Mouse (Mus musculus) intestine, embryonic 16.5 days (tissue): ENCODE results near the gene Ccdc65. TPM values are rescaled to one million over a fixed set of nuclear protein-coding genes. Genes with fewer than 3 reads are reported as not detected.
"Not testable (repeated sequence)": the region's sequence is repeated elsewhere in the genome, so short reads cannot be mapped to it uniquely, and the experiment has no call there.

Experiments used
- ATAC-seq: fragments of 200-750 bp; cut with Nextera tagmentation; 2 replicates; pipeline ENCODE4 v1.8.0; 2017; ENCODE audit warnings: moderate TSS enrichment, moderate library complexity
- H3K27ac ChIP-seq: fragments of 300-500 bp; sonication (generic); 2 replicates; pipeline ENCODE4 v1.5.1; 2014; ENCODE audit warnings: mild to moderate bottlenecking, low read length
- H3K27me3 ChIP-seq: fragments of 300-500 bp; sonication (generic); replicated peaks from 2 replicates; pipeline ENCODE4 v1.6.1; 2014; ENCODE audit warnings: low read length, control low read depth, mixed read lengths; ENCODE audit not compliant: control insufficient read depth, insufficient read depth
- H3K36me3 ChIP-seq: fragments of 300-500 bp; sonication (generic); 2 replicates; pipeline ENCODE4 v1.6.1; 2014; ENCODE audit warnings: low read length, control low read depth; ENCODE audit not compliant: control insufficient read depth, insufficient read depth
- H3K4me1 ChIP-seq: fragments of 300-500 bp; sonication (generic); 2 replicates; pipeline ENCODE4 v1.6.1; 2014; ENCODE audit warnings: low read length, control low read depth, mixed read lengths; ENCODE audit not compliant: control insufficient read depth, insufficient read depth
- H3K4me2 ChIP-seq: fragments of 300-500 bp; sonication (generic); 2 replicates; pipeline ENCODE4 v1.6.1; 2014; ENCODE audit warnings: low read depth, low read length, control low read depth
- H3K4me3 ChIP-seq: fragments of 300-500 bp; sonication (generic); 2 replicates; pipeline ENCODE4 v1.5.1; 2014; ENCODE audit warnings: mild to moderate bottlenecking, low read length
- H3K9ac ChIP-seq: fragments of 300-500 bp; sonication (generic); 2 replicates; pipeline ENCODE4 v1.6.1; 2014; ENCODE audit warnings: low read depth, low read length
- H3K9me3 ChIP-seq: fragments of 300-500 bp; sonication (generic); 2 replicates; pipeline ENCODE4 v1.6.1; 2016; ENCODE audit warnings: low read length, control low read depth; ENCODE audit not compliant: control insufficient read depth
- WGBS: fragments of 180-500 bp; shearing (Covaris S2); extraction: QIAGEN DNeasy Blood & Tissue Kit; methylation state at CpG from one replicate; pipeline ENCODE4 v1.1.7; 2014; 5-methylcytosine and 5-hydroxymethylcytosine counted together
- polyA plus RNA-seq: library from polyadenylated mRNA; unstranded; fragments of >200 nt; fragmentation: Nextera tagmentation; extraction: Ambion mirVana; gene quantifications from 2 replicates; pipeline ENCODE4 v1.2.1, GENCODE M21; 2015

Gene Ccdc65
- polyA plus RNA-seq, 1 experiment from 2014 or later: 0.70 TPM

DNA sequence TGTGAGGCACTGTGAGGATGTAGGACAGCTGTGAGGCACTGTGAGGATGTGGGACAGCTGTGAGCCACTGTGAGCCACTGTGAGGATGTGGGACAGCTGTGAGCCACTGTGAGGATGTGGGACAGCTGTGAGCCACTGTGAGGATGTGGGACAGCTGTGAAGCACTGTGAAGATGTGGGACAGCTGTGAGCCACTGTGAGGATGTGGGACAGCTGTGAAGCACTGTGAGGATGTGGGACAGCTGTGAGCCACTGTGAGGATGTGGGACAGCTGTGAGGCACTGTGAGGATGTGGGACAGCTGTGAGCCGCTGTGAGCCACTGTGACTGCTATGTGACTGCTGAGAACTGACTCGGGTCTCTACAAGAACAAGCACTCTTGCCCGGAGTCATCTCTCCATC, 35.9 kb downstream of the Ccdc65 start:
- 87% methylated on average over 3 of the region's 3 CpGs for WGBS
- H3K27ac ChIP-seq, H3K9ac ChIP-seq, H3K4me1 ChIP-seq, H3K27me3 ChIP-seq, ATAC-seq, H3K4me2 ChIP-seq, H3K4me3 ChIP-seq, H3K9me3 ChIP-seq: not testable (repeated sequence)
- peaks cover 15% of the 10 kb centered on the region; the same call in 1 of the 2 replicates for H3K36me3 ChIP-seq

GRCm38 (mm10) chr15:98746344-98746965, 38.4 kb downstream of the Ccdc65 start:
- 76% methylated on average over 10 of the region's 10 CpGs for WGBS
- H3K36me3 ChIP-seq: no peaks in the 10 kb centered on the region; the same call in 1 of the 2 replicates
- no peak overlapping the region for H3K4me3 ChIP-seq
- no peak overlapping the region for H3K9ac ChIP-seq
- H3K27me3 ChIP-seq: no peaks in the 10 kb centered on the region
- no peak for ATAC-seq
- no peak overlapping the region for H3K27ac ChIP-seq
- H3K4me2 ChIP-seq: no peak overlapping the region
- H3K9me3 ChIP-seq: no peaks in the 10 kb centered on the region
- H3K4me1 ChIP-seq: peaks cover 6% of the 10 kb centered on the region

DNA sequence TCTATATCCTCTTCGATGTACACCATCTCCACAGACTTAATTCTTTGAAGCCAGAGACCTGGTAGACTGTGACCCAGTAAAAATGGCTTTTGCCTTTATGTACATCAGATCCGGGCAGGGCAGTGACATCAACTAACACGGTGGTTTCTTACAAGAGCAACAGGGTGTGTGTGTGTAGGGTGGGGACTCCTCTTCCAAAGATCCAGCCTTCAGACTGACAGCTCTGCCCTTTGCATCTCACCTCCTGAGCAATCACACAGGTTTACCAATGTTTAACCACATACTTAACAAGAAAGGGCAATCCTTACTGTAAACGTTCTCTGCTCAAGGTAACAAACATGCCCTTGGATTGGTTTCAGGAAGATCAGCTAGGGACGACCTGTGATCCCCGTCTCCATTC, 39.3 kb downstream of the Ccdc65 start:
- Histone ChIP-seq H3K27ac (no peak overlapping the region), H3K27me3 (no peaks in the 10 kb centered on the region), H3K4me1 (peaks cover 6% of the 10 kb centered on the region), H3K9ac (no peak overlapping the region), H3K4me3 (no peak overlapping the region), H3K9me3 (no peaks in the 10 kb centered on the region), H3K36me3 (no peaks in the 10 kb centered on the region; the same call in 1 of the 2 replicates), H3K4me2 (no peak overlapping the region)
- 64% methylated on average over 6 of the region's 6 CpGs for WGBS
- ATAC-seq: peak; percentile 78

GRCm38 (mm10) chr15:98749093-98749492, 41.1 kb downstream of the Ccdc65 start:
- Histone ChIP-seq H3K4me1 (peaks cover 6% of the 10 kb centered on the region), H3K9me3 (no peaks in the 10 kb centered on the region), H3K9ac (no peak overlapping the region), H3K4me2 (no peak overlapping the region), H3K27me3 (no peaks in the 10 kb centered on the region), H3K4me3 (no peak overlapping the region), H3K27ac (no peak overlapping the region), H3K36me3 (no peaks in the 10 kb centered on the region; the same call in 1 of the 2 replicates)
- WGBS: 100% methylated on average over 2 of the region's 2 CpGs
- no peak for ATAC-seq

- Histone ChIP-seq H3K4me2 (no peak overlapping the region), H3K4me3 (no peak overlapping the region), H3K4me1 (peaks cover 7% of the 10 kb centered on the region), H3K36me3 (no peaks in the 10 kb centered on the region; the same call in 1 of the 2 replicates), H3K9me3 (no peaks in the 10 kb centered on the region), H3K27me3 (no peaks in the 10 kb centered on the region), H3K9ac (no peak overlapping the region), H3K27ac (no peak overlapping the region)
- WGBS: 55% methylated on average over 8 of the region's 8 CpGs
- ATAC-seq: peak; percentile 77
Observed at GRCm38 (mm10) chr15:98753021-98753423, 45.0 kb downstream of the Ccdc65 start.

DNA sequence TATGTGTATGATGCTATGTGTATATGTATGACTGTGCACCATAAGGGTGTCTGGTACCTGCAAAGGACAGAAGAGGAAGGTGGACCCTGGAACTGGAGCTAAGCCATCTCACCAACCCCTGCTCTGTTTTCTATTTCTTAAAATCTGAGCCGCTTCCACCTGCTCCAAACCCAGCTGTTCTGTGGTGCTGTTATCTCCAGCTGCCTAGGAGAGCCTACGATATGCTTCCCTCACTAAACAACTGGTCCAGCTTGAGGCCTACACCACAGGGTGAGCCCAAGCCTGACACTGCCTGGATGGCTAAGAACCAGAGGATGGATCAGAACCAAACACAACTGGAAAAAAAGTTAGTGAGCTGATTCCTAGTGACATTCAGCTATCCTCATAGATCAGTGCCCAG, 46.1 kb downstream of the Ccdc65 start:
- H3K27me3 ChIP-seq: no peaks in the 10 kb centered on the region
- H3K4me3 ChIP-seq: no peak overlapping the region
- H3K36me3 ChIP-seq: peaks cover 3% of the 10 kb centered on the region
- no peak for ATAC-seq
- no peak overlapping the region for H3K27ac ChIP-seq
- H3K4me1 ChIP-seq: 0 out of 2 replicates have a peak, but pooled peaks cover 3% of the 10 kb centered on the region
- H3K9ac ChIP-seq: no peak overlapping the region
- 85% methylated on average over 2 of the region's 2 CpGs for WGBS
- H3K4me2 ChIP-seq: no peak overlapping the region
- H3K9me3 ChIP-seq: no peaks in the 10 kb centered on the region

DNA sequence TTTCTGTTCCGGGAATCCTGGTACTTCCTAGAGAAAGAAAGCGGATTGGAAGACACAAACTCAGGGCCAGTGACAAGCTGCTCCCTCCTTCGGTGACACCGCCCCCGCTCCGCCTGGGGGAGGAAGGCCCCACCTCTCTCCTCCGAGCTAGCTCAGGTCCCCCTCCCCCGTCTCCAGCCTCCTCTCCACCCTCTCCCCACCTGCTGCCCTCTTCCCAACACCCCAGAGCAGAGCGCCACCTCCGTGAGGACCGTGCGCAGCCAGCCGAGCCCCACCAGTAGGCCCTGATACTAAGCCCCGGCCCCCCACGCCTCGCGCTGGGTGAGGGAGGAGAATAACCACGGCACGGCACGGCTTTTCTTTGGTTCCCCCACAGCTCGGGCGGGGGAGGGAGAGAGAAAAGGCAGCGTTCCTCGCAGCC, 54.2 kb downstream of the Ccdc65 start:
- WGBS: 0% methylated on average over 21 of the region's 24 CpGs
- peak overlapping the region; percentile 88 for H3K27ac ChIP-seq
- peaks cover 3% of the 10 kb centered on the region; the same call in 1 of the 2 replicates for H3K36me3 ChIP-seq
- peak; percentile 86 for ATAC-seq
- peak overlapping the region; percentile 93 for H3K4me2 ChIP-seq
- H3K4me3 ChIP-seq: peak overlapping the region; percentile 97
- H3K9me3 ChIP-seq: no peaks in the 10 kb centered on the region
- H3K27me3 ChIP-seq: no peaks in the 10 kb centered on the region
- H3K9ac ChIP-seq: peak overlapping the region; percentile 96
- H3K4me1 ChIP-seq: peaks cover 12% of the 10 kb centered on the region

DNA sequence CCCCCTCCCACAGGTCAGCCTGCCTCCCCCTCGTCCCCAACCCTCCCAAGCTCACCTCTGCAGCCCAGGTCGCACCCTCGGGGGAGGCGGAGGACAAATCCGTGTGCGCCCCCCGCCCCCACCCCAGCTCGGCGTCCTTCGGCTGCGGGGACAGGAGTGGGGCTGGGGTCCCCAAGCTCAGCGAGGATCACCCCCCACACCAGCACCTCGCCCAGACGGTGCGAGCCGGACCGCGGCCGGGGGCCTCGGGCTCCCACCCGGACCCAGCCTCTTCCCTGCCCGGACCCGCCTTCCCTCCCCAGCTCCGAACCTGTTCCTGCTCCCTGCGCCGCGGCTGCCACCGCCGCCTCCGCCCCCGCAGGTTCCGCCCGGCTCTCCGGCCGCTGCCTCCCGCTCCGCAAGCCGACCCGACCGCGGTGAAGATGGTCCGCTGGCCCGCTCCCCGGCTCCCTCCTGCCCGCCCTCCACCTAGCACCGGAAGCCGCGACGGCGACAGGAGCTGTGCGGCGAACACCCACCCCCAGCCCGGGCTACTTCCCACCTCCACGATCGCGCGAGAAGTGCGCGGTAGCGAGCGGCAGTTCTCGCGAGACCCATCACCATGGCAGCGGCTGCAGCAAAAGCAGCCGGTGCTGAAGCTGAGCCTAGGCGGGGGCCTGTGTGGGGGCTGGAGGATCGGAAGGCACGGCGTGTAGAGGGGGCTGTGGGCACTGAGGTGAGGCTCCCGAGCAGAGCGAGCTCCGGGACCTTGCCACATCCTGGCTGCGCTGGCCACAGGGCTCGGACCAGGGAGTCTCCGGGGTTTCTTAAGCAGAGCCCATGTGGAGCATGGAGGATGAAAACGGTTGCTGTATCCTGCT, 54.9 kb downstream of the Ccdc65 start, which contains the start of gene Arf3:
TSS of gene Arf3 (minus strand) at position 545 of the 860 bp plus-strand sequence.
- Histone ChIP-seq H3K9ac (peak within 1 kb of the TSS; percentile 96), H3K4me2 (peak within 1 kb of the TSS; percentile 93), H3K4me3 (peak within 1 kb of the TSS; percentile 97), H3K4me1 (peaks cover 12% of the 10 kb centered on the region), H3K9me3 (no peaks in the 10 kb centered on the region), H3K27ac (peak within 1 kb of the TSS; percentile 88), H3K27me3 (no peaks in the 10 kb centered on the region), H3K36me3 (peaks cover 3% of the 10 kb centered on the region; the same call in 1 of the 2 replicates)
- under 1% methylated on average over 65 of the region's 76 CpGs for WGBS
- peak; percentile 93 for ATAC-seq

DNA sequence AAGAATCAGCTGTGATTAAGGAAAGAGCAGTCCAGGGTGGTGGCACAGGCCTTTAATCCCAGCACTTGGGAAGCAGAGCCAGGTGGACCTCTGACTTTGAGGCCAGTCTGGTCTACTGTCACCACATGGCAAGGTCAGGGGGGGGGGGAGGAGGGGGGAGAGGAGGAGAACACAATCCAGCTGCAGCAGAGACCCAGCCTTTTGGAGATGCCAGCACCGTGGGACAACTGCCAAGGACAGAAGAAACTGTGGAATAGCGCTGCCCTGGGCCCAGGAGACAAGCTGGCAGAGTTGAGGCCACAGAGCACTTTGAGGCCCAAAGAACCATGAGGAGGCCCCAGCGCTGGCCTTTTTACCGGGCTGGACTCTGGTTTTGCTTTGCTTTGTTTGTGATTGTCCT, 57.9 kb downstream of the Ccdc65 start:
- H3K4me1 ChIP-seq: peaks cover 12% of the 10 kb centered on the region
- 71% methylated on average over 4 of the region's 4 CpGs for WGBS
- H3K9ac ChIP-seq: no peak overlapping the region

More for the DNA sequence above, 57.9 kb downstream of the Ccdc65 start:
- Histone ChIP-seq H3K27ac (no peak overlapping the region), H3K36me3 (no peaks in the 10 kb centered on the region), H3K4me3 (no peak overlapping the region), H3K4me2 (no peak overlapping the region), H3K27me3 (peaks cover under 1% of the 10 kb centered on the region; the same call in 1 of the 2 replicates), H3K9me3 (no peaks in the 10 kb centered on the region)
- no peak for ATAC-seq
